Mouse (Mus musculus) neural tube, embryonic 12.5 days (tissue): ENCODE data around the gene Samd8. TPM values are rescaled to one million over a fixed set of nuclear protein-coding genes. Genes with fewer than 3 reads are reported as not detected.
A peak's percentile ranks its signal among the peaks of the same experiment; 100 is the strongest.

Experiments
- ATAC-seq: fragments of 200-750 bp; cut with Nextera tagmentation; 2 replicates; pipeline ENCODE4 v1.8.0; 2017; ENCODE audit warnings: low read depth, mild to moderate bottlenecking, moderate TSS enrichment, moderate library complexity; ENCODE audit not compliant: low FRiP score
- H3K27ac ChIP-seq: fragments of 300-500 bp; sonication (generic); 2 replicates; pipeline ENCODE4 v1.5.1; 2016
- H3K27me3 ChIP-seq: fragments of 300-500 bp; sonication (generic); replicated peaks from 2 replicates; pipeline ENCODE4 v1.6.1; 2016; ENCODE audit warnings: mild to moderate bottlenecking
- H3K36me3 ChIP-seq: fragments of 300-500 bp; sonication (generic); 2 replicates; pipeline ENCODE4 v1.6.1; 2016; ENCODE audit warnings: mild to moderate bottlenecking
- H3K4me1 ChIP-seq: fragments of 300-500 bp; sonication (generic); 2 replicates; pipeline ENCODE4 v1.6.1; 2016
- H3K4me2 ChIP-seq: fragments of 300-500 bp; sonication (generic); replicated peaks from 2 replicates; pipeline ENCODE4 v1.6.1; 2016; ENCODE audit warnings: mild to moderate bottlenecking
- H3K4me3 ChIP-seq: fragments of 300-500 bp; sonication (generic); 2 replicates; pipeline ENCODE4 v1.5.1; 2016
- H3K9ac ChIP-seq: fragments of 300-500 bp; sonication (generic); 2 replicates; pipeline ENCODE4 v1.6.1; 2016; ENCODE audit warnings: mild to moderate bottlenecking
- H3K9me3 ChIP-seq: fragments of 300-500 bp; sonication (generic); 2 replicates; pipeline ENCODE4 v1.6.1; 2016; ENCODE audit warnings: mild to moderate bottlenecking
- WGBS: fragments of 180-500 bp; shearing (Covaris S2); methylation state at CpG from one replicate; pipeline ENCODE4 v1.1.7; 2016; 5-methylcytosine and 5-hydroxymethylcytosine counted together
- polyA plus RNA-seq: library from polyadenylated mRNA; unstranded; fragments of >200 nt; fragmentation: Nextera tagmentation; extraction: Ambion mirVana; gene quantifications from 2 replicates; pipeline ENCODE4 v1.2.1, GENCODE M21; 2016

Gene Samd8
- 14.6 and 15.2 TPM in 2 replicates for polyA plus RNA-seq

GRCm38 (mm10) chr14:21750008-21750880 is at the start of gene Samd8:
Samd8 (plus strand) TSS chr14:21750531.
- Histone ChIP-seq H3K27ac (peak within 1 kb of the TSS; percentile 58), H3K36me3 (no peaks in the 10 kb centered on the region), H3K4me1 (peaks cover 9% of the 10 kb centered on the region), H3K9me3 (no peaks in the 10 kb centered on the region), H3K4me3 (peak within 1 kb of the TSS; percentile 85), H3K27me3 (no peaks in the 10 kb centered on the region), H3K4me2 (peak within 1 kb of the TSS; percentile 62), H3K9ac (peak within 1 kb of the TSS; percentile 77)
- ATAC-seq, result peak; percentile 91
- 7% methylated on average over 52 of the region's 52 CpGs for whole genome bisulfite sequencing

GRCm38 (mm10) chr14:21702691-21703090 is 47.6 kb upstream of the Samd8 start:
- Histone ChIP-seq H3K4me3 (no peak overlapping the region), H3K36me3 (no peaks in the 10 kb centered on the region), H3K27ac (0 out of 2 replicates have a peak overlapping the region, but pooled peaks have one; percentile 2), H3K4me1 (peaks cover 8% of the 10 kb centered on the region; the same call in 1 of the 2 replicates), H3K27me3 (no peaks in the 10 kb centered on the region), H3K4me2 (no peak overlapping the region), H3K9me3 (no peaks in the 10 kb centered on the region), H3K9ac (no peak overlapping the region)
- no peak for ATAC-seq
- WGBS, result 89% methylated on average over 8 of the region's 8 CpGs

- Histone ChIP-seq H3K4me2 (no peak overlapping the region), H3K4me1 (peaks cover 8% of the 10 kb centered on the region; the same call in 1 of the 2 replicates), H3K9me3 (no peaks in the 10 kb centered on the region), H3K27ac (0 out of 2 replicates have a peak overlapping the region, but pooled peaks have one; percentile 2), H3K9ac (no peak overlapping the region), H3K27me3 (no peaks in the 10 kb centered on the region), H3K36me3 (no peaks in the 10 kb centered on the region), H3K4me3 (no peak overlapping the region)
- WGBS, result 85% methylated on average over 5 of the region's 5 CpGs
- no peak for ATAC-seq
Measured at GRCm38 (mm10) chr14:21703255-21703654, 47.1 kb upstream of the Samd8 start.

- Histone ChIP-seq H3K9me3 (no peaks in the 10 kb centered on the region), H3K27me3 (no peaks in the 10 kb centered on the region), H3K4me3 (no peak overlapping the region), H3K27ac (no peak overlapping the region), H3K4me2 (no peak overlapping the region), H3K4me1 (peaks cover 8% of the 10 kb centered on the region; the same call in 1 of the 2 replicates), H3K9ac (no peak overlapping the region), H3K36me3 (no peaks in the 10 kb centered on the region)
- ATAC-seq, result no peak
- 88% methylated on average over 2 of the region's 2 CpGs for WGBS
Measured at GRCm38 (mm10) chr14:21705462-21705861, 44.9 kb upstream of the Samd8 start.

- no peak overlapping the region for H3K4me3 ChIP-seq
- peaks cover 8% of the 10 kb centered on the region; the same call in 1 of the 2 replicates for H3K4me1 ChIP-seq
- WGBS, result 62% methylated on average over 12 of the region's 12 CpGs
- ATAC-seq, result no peak
- H3K36me3 ChIP-seq, result no peaks in the 10 kb centered on the region
- no peaks in the 10 kb centered on the region for H3K27me3 ChIP-seq
- H3K4me2 ChIP-seq, result no peak overlapping the region
- no peak overlapping the region for H3K9ac ChIP-seq
- no peaks in the 10 kb centered on the region for H3K9me3 ChIP-seq
- no peak overlapping the region for H3K27ac ChIP-seq
Measured at GRCm38 (mm10) chr14:21706759-21707571, 43.4 kb upstream of the Samd8 start.

- Histone ChIP-seq H3K27me3 (no peaks in the 10 kb centered on the region), H3K4me2 (no peak overlapping the region), H3K27ac (no peak overlapping the region), H3K4me1 (peaks cover 8% of the 10 kb centered on the region; the same call in 1 of the 2 replicates), H3K36me3 (no peaks in the 10 kb centered on the region), H3K9ac (no peak overlapping the region), H3K9me3 (no peaks in the 10 kb centered on the region), H3K4me3 (no peak overlapping the region)
- no peak for ATAC-seq
- 64% methylated on average over 2 of the region's 2 CpGs for WGBS
Measured at GRCm38 (mm10) chr14:21709545-21709944, 40.8 kb upstream of the Samd8 start.

GRCm38 (mm10) chr14:21711231-21711630 is 39.1 kb upstream of the Samd8 start:
- H3K36me3 ChIP-seq, result no peaks in the 10 kb centered on the region
- H3K9ac ChIP-seq, result no peak overlapping the region
- no peaks in the 10 kb centered on the region for H3K27me3 ChIP-seq
- WGBS, result 83% methylated on average over 2 of the region's 2 CpGs
- no peak overlapping the region for H3K27ac ChIP-seq
- H3K4me2 ChIP-seq, result no peak overlapping the region
- H3K4me1 ChIP-seq, result peaks cover 8% of the 10 kb centered on the region; the same call in 1 of the 2 replicates
- H3K4me3 ChIP-seq, result no peak overlapping the region
- H3K9me3 ChIP-seq, result no peaks in the 10 kb centered on the region
- ATAC-seq, result no peak

GRCm38 (mm10) chr14:21714486-21714885 is 35.8 kb upstream of the Samd8 start, which contains the start of gene Dupd1:
Dupd1 (minus strand) TSS chr14:21714576.
- ATAC-seq, result no peak
- H3K9me3 ChIP-seq, result no peaks in the 10 kb centered on the region
- H3K27me3 ChIP-seq, result no peaks in the 10 kb centered on the region
- H3K4me1 ChIP-seq, result no peaks in the 10 kb centered on the region; the same call in 1 of the 2 replicates
- H3K9ac ChIP-seq, result no peak within 1 kb of the TSS
- H3K4me2 ChIP-seq, result no peak within 1 kb of the TSS
- no peak within 1 kb of the TSS for H3K4me3 ChIP-seq
- WGBS, result 66% methylated on average over 5 of the region's 5 CpGs
- H3K27ac ChIP-seq, result no peak within 1 kb of the TSS
- no peaks in the 10 kb centered on the region for H3K36me3 ChIP-seq

GRCm38 (mm10) chr14:21719646-21720383 is 30.5 kb upstream of the Samd8 start:
- no peaks in the 10 kb centered on the region for H3K9me3 ChIP-seq
- H3K27me3 ChIP-seq, result no peaks in the 10 kb centered on the region
- no peak for ATAC-seq
- WGBS, result 70% methylated on average over 17 of the region's 17 CpGs
- no peak overlapping the region for H3K27ac ChIP-seq
- H3K36me3 ChIP-seq, result no peaks in the 10 kb centered on the region
- no peak overlapping the region for H3K4me3 ChIP-seq
- H3K9ac ChIP-seq, result no peak overlapping the region
- H3K4me2 ChIP-seq, result no peak overlapping the region
- peaks cover 3% of the 10 kb centered on the region; the same call in 1 of the 2 replicates for H3K4me1 ChIP-seq

GRCm38 (mm10) chr14:21720430-21721205 is 29.7 kb upstream of the Samd8 start:
- no peak overlapping the region for H3K9ac ChIP-seq
- H3K4me2 ChIP-seq, result no peak overlapping the region
- ATAC-seq, result no peak
- WGBS, result 80% methylated on average over 4 of the region's 4 CpGs
- H3K36me3 ChIP-seq, result no peaks in the 10 kb centered on the region
- H3K9me3 ChIP-seq, result no peaks in the 10 kb centered on the region
- no peaks in the 10 kb centered on the region for H3K27me3 ChIP-seq
- no peak overlapping the region for H3K4me3 ChIP-seq
- peaks cover 3% of the 10 kb centered on the region; the same call in 1 of the 2 replicates for H3K4me1 ChIP-seq
- no peak overlapping the region for H3K27ac ChIP-seq
